Mouse (Mus musculus) brain, embryonic 18.5 days (tissue): Measurements from ENCODE around the gene Mrrf.

Experiments
- DNase-seq: peaks from one replicate; pipeline ENCODE4 v3.0.0-alpha.2; 2012; ENCODE audit warnings: low read depth, low spot score

Mrrf gene

GRCm38 (mm10) chr2:36136300-36136941 is at the start of gene Mrrf, which contains the start of gene Rbm18:
TSS of gene Mrrf (plus strand) at chr2:36136389.
TSS of gene Rbm18 (minus strand) at chr2:36136773.
- DNase-seq, result peak; percentile 63

- DNase-seq, result no peak
These were observed 47.0 kb upstream of the Mrrf start for GRCm38 (mm10) chr2:36089190-36089589.

- no peak for DNase-seq
These were observed 45.1 kb upstream of the Mrrf start for GRCm38 (mm10) chr2:36090853-36091741.

GRCm38 (mm10) chr2:36092748-36093147 is 43.4 kb upstream of the Mrrf start:
- DNase-seq, result no peak

GRCm38 (mm10) chr2:36093301-36093700 is 42.9 kb upstream of the Mrrf start:
- no peak for DNase-seq

- DNase-seq, result no peak
These were observed 42.2 kb upstream of the Mrrf start for GRCm38 (mm10) chr2:36093914-36094475.

GRCm38 (mm10) chr2:36097129-36097815 is 38.9 kb upstream of the Mrrf start:
- DNase-seq, result no peak

- no peak for DNase-seq
These were observed 38.2 kb upstream of the Mrrf start for GRCm38 (mm10) chr2:36098021-36098420.

- DNase-seq, result no peak
These were observed 36.5 kb upstream of the Mrrf start for GRCm38 (mm10) chr2:36099739-36100138.

GRCm38 (mm10) chr2:36101866-36102558 is 34.2 kb upstream of the Mrrf start:
- no peak for DNase-seq

- no peak for DNase-seq
These were observed 33.6 kb upstream of the Mrrf start for GRCm38 (mm10) chr2:36102559-36102946.

GRCm38 (mm10) chr2:36103069-36103554 is 33.1 kb upstream of the Mrrf start:
- no peak for DNase-seq

GRCm38 (mm10) chr2:36103555-36104367 is 32.4 kb upstream of the Mrrf start:
- DNase-seq, result no peak

- no peak for DNase-seq
These were observed 31.7 kb upstream of the Mrrf start for GRCm38 (mm10) chr2:36104436-36104955.

- no peak for DNase-seq
These were observed 31.0 kb upstream of the Mrrf start, which contains the start of gene Lhx6 for GRCm38 (mm10) chr2:36104956-36105741. TSS of gene Lhx6 (minus strand) at chr2:36105408.

- no peak for DNase-seq
These were observed 27.6 kb upstream of the Mrrf start for GRCm38 (mm10) chr2:36108615-36109014.

GRCm38 (mm10) chr2:36112632-36113031 is 23.6 kb upstream of the Mrrf start:
- DNase-seq, result no peak

- no peak for DNase-seq
These were observed 9.3 kb upstream of the Mrrf start for GRCm38 (mm10) chr2:36126795-36127429.

GRCm38 (mm10) chr2:36127973-36128372 is 8.2 kb upstream of the Mrrf start:
- no peak for DNase-seq
